Mouse (Mus musculus) liver, embryonic 14.5 days (tissue): Measurements from ENCODE around the gene Cacng6.

ENCODE experiments used
- CTCF ChIP-seq: IDR thresholded peaks from 2 replicates; pipeline ENCODE4 v1.5.1; 2016; ENCODE audit warnings: antibody characterized with exemption, low read depth, control low read depth
- EP300 ChIP-seq: IDR thresholded peaks from 2 replicates; pipeline ENCODE4 v1.6.1; 2016; ENCODE audit warnings: antibody characterized with exemption, low read depth

GRCm38 (mm10) chr7:3384807-3385319 is 39.1 kb upstream of the Cacng6 start:
- TF ChIP-seq EP300 (no peak), CTCF (no peak)
